Mouse (Mus musculus) brain, embryonic 14.5 days (tissue): ENCODE measurements around the gene Cpm.

Source experiments
- CTCF ChIP-seq: fragments of 200-500 bp; IDR thresholded peaks from 2 replicates; pipeline ENCODE4 v1.5.1; 2012; ENCODE audit warnings: inconsistent platforms, mild to moderate bottlenecking, moderate library complexity, borderline replicate concordance; ENCODE audit not compliant: insufficient read depth, insufficient read length; ENCODE audit errors: extremely low read depth
- POLR2A ChIP-seq: fragments of 200-500 bp; IDR thresholded peaks from 2 replicates; pipeline ENCODE4 v1.6.1; 2012; ENCODE audit warnings: mild to moderate bottlenecking, inconsistent platforms, borderline replicate concordance; ENCODE audit not compliant: poor library complexity, insufficient read depth, insufficient read length, severe bottlenecking; ENCODE audit errors: extremely low read depth

DNA sequence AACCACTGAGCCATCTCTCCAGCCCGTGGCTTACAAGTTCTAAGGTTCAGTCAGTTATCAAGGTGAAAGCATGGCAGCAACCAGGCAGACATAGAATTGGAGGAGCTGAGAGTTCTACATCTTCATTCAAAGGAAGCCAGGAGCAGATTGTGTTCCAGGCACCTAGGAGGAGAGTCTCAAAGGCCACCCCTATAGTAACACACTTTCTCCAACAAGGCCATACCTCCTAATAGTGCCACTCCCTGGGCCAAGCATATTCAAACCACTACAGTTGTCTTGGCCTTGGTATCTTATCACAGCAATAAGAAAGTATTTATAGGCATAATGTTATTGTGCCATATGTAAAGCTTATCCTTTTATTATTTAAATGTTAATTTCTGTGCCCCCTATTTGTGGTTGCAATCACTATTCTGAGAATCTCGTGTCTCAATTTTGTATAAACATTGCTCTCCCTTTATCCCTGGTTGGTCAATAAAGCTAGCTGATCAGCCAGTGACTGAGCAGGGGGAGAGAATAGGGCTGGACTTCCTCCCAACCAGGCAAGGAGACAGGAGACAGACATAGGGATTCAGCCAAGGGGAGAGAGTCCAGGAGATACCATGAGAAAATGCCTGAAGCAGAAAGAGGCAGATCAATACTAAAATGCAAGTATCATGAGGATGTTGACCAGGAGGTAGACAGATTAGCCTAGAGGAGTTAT lies 43.5 kb upstream of the Cpm start:
- no peak for TF ChIP-seq POLR2A
- no peak for TF ChIP-seq CTCF
